Mouse (Mus musculus) MN1 (cell line): ENCODE measurements around the gene L2hgdh.

Source experiments
- DNase-seq: peaks from one replicate; pipeline ENCODE4 v3.0.0-alpha.2; 2016; ENCODE audit warnings: low spot score

Gene L2hgdh

DNA sequence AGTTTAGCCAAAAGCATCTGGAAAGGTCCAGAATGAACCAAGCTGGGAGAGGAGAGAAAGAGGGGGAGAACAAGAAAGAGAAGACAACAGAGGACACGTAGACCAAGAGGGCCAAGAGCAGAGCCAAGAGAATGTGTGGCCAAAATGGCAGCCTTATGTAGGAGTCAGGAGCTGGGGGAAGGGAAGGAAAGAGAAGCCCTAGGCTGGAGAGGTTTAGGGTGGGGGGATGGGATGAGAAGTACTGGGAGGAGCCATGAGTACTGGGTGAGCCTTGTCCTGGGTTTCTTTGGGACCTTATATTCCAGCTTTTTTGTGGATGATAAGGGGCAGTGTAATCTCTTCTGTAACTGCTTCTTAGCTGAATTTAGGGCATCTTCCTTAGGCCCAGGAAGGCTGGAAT lies 4.6 kb upstream of the L2hgdh start:
- DNase-seq: no peak

GRCm38 (mm10) chr12:69724018-69724710 lies 509 bp downstream of the L2hgdh start:
- DNase-seq: peak; percentile 37

- no peak for DNase-seq
These were observed 1.3 kb downstream of the L2hgdh start for GRCm38 (mm10) chr12:69723376-69723775.

DNA sequence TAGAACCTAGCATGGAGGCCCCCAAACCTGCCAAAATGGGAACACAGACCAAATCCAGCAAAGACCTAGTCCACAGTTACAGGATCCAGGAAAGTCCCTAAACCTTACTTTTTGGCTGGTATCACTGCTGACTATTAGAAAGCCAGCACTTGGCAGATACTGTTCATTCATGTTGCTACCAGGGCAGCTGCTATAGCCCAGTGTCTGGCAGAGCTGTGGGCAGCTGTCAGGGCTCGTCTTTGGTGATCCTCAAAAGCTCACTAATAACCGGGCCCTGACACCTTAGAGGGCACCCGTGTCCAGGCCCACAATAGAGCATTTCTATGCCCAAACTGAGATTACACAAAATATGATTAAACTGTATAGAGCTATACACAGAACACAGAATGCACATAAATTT lies 1.8 kb downstream of the L2hgdh start:
- DNase-seq: no peak

DNA sequence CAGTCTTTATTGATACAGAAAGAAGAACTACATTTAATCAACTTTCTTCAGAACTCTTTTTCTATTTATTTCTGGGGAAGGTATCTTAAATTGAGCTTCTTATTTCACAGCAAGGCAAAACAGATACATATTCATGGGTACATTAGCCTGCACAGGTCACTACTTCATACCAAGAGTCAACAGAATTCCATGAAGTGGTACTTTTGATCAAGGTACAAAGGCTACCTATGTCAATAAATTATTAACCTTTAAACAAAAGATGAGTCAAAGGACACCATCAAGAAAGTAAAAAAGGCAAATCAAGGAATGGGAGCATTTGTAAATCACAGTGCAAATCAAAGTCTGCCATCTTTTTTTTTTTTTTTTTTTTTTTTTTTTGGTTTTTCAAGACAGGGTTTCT lies 11.0 kb downstream of the L2hgdh start:
- no peak for DNase-seq

DNA sequence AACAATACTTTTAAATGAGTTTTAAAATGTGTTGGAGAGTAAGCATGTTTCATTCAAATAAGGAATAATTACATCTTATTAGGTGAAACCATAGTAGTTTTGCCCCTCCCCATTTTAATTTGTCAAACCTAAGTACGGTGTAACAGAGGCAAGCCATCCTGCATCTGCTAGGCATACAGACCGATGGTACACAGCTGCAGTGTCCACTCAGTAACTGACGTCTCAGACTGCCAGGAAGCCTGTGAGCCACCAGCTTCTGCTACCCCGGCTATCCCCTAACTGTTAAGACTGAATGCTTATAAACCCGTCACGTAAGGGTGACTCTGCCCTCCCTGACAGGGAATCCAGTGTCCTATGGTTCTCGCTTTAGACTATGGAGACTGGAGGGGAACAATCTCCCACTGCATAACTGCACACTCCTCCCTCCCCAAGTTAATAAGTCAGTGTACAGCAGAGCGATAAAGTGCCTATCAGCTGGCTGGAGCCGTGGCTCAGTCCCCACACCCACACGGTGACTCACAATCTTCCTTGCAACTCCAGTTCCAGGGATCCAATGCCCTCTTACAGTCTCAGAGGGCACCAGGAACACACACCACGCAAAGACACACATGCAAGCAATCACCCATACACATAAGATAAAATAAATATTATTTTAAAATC lies 19.7 kb downstream of the L2hgdh start:
- no peak for DNase-seq

GRCm38 (mm10) chr12:69698352-69698751 lies 26.3 kb downstream of the L2hgdh start:
- DNase-seq: no peak

DNA sequence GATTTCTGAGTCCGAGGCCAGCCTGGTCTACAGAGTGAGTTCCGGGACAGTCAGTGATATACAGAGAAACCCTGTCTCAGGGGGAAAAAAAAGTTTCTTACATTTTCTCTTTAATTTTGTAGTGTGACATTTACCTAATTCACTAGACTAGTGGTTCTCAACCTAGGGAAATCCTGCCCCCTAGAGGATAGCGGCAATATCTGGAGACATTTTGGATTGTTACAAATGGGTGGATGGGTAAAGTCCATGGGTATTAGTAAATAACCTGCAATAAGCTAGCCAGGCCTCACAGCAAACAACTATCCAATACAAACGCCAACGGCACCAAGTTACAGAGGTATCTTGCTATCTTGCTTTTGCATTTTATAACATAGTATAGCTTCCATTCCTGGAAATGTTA lies 27.9 kb downstream of the L2hgdh start:
- peak; percentile 65 for DNase-seq

DNA sequence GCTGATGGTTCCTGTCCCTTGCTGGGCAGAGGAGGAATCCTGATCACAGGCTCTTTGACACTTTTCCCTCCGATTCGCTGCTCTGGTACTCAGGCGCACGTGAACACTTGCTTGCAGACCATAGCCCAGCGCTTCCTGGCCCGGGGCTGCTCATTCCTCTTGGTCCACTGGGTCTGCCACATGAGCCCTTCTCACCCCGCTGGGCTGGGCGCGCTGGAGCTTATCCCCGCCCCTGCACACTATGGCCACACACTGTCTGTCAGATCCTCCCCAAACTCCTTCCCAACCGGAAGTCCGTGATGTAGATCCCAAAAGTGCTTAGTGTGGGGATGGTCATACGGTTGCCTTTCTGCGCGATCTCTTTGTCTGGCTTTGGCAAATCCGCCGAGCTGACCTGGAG lies 31.2 kb downstream of the L2hgdh start:
- no peak for DNase-seq

DNA sequence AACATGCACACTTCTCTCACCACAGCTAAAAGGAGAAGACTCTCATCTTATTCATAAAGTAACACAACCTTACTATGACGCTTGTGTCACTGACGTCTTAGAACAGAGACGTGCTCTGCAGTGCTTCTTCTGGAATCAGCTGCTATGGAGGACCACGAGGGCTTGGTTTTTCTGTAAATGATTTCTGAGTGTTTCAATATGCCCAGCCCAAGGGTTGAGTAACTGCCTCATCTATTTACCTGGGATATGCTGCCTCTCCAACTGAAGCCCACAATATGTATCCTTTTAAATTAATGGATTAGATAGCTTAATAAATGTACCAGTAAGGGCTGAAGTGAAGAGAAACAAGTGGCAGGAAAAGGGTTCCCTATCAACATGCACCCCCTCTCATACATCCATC lies 34.0 kb downstream of the L2hgdh start:
- no peak for DNase-seq

- no peak for DNase-seq
These were observed 35.6 kb downstream of the L2hgdh start for GRCm38 (mm10) chr12:69689094-69689493.

DNA sequence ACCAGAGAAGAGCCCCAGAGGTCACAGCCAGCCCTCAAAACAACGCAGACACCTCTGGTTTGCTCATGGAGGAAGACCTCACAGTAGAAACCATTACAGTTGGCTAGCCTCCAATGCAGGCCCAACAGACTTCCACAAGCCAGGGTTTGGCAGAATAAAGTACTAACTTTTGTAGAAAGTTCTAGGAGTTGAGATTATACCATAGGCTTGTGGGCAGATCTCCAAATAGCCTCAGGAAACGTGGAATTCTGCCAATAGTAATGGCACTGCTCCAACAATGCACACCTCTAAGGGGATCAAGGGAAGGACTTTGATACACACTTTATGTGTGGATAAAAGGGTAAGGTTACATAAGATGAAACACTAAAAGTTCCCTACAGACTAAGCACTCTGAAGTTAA lies 36.3 kb downstream of the L2hgdh start:
- DNase-seq: no peak

GRCm38 (mm10) chr12:69683537-69683936 lies 41.1 kb downstream of the L2hgdh start:
- DNase-seq: peak; percentile 92

DNA sequence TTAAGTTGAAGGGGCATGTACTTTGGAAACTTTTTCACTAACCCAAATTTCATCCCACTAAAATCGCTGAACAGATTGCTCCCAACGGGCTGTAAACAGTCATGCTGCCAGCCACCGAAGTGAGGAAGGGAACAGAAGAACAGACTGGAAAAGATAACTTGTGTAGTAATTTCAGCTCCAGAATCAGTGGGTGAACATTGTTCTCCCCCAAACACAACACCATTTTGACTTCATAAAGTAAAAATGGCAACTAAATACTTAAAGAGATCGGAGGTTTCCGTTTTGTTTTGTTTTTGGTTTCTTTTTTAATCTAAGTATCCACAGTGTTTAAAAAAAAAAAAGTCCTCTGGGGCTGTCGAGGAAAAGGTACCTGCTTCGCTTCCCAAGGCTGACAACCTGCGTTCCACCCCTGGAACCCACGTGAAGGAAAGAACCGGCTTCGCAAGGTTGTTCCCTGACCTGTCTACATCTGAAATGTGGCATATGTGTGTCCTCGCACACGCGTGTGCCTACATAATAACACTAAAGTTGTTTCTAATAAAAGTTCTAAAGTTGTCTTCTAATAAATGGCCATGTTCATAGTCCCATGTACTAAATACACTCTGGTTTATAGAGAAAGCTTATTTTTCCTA lies 41.8 kb downstream of the L2hgdh start:
- peak; percentile 29 for DNase-seq

DNA sequence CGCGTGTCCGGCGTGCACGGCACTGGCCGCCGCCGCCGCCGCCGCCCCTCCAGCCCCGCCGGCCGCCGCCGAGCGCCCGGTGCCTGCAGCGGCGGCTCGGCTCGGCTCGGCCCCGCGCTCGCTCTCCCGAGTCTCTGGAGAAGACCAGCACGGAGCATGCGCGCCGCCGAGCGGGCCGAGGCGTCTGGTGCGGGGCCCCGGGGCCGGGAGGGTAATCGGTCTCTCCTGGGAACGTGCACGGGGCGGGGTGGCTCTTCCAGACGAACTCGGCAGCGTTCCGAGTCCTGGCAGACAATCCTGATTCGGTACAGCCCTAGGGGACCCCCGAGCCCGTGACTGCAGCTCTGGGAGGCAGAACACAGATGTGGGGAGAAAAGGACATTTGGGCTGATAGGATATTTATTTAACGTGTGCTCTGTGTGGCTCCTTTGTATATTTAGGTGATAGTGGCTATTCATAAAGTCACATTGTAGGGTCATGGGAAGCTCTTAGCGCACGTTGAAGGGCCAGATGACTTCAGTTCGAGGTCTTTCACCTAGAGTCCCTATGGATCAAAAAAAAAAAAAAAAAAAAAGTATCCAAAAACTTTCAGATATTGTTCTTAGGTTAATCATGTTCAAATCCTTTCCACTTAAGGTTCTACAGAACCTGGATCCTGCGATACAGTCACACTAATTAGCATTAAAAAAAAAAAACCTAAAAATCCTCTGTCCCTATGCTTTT lies 42.4 kb downstream of the L2hgdh start:
- DNase-seq: peak; percentile 94

DNA sequence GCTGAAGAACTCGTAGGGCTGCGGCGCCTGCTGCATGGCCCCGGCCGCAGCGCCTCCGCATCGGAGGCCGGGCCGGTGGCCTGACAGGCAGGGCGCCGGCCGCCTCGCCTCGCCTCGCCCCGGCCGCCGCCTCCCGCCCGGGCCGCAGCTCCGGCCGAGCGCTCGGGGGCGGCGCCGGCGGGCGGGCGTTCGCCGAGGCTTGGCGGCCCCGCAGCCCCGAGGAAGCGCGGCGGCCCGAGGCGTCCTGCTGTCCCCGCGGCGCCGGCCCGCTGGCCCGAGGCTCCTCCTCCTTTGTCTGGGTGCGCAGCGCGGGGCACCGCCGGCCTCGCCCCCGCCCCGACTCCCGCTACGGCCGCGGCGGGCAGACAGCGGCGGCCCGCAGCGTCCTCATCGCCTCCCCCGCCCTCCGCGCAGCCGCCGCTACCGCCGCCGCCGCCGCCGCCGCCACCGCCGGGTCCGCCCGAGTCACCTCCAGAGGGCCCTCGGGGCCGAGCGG lies 43.1 kb downstream of the L2hgdh start, which contains the start of gene Sos2:
TSS of gene Sos2 (minus strand) at position 287 of the 496 bp plus-strand sequence.
- DNase-seq: no peak

DNA sequence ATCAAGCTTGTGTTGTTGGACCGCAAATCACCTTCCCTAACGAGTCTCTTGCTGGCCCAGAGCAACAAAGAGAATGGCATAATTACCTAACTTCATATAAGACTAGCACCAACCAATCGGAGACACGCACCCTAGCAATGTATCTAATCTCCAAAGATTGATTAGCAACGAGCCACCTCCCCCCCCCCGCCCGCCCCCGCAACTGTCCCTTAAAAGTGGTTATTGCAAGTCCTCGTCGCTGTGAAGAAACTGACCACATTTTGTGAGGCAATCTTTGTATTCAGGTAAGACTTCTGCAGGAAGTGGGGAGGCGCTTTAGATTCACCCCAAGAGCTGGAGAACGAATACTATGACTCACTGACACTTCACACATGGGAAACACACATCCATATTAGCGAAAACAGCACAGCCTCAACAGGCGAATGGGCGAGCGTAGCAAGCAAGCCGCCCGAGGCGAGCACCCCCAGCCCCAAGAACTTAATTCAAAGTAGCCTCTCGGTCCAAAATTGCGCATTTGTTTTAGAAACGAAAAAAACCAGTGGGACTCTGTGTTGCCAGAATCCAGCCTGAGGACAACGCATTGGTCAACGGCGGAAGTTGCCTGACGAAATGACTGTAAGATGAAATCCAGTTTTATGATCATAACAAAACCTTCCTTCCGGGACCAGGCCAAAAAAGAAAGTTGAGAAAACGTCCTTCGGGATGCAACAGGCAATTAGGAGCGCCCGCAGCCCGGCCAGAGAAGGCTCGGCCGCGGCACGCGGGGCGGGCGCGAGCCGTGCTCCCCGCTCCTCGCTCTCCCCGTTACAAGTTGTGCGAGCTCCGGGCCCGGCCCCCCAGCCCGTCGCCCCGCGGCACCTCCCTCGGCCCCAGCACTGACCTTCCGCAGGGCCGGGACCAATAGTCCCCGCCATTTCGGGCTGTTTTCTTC lies 43.8 kb downstream of the L2hgdh start:
- peak; percentile 65 for DNase-seq

- no peak for DNase-seq
These were observed 48.5 kb downstream of the L2hgdh start for GRCm38 (mm10) chr12:69676157-69676556.

- no peak for DNase-seq
These were observed 49.8 kb downstream of the L2hgdh start for GRCm38 (mm10) chr12:69674576-69675537.

- peak; percentile 16 for DNase-seq
These were observed 50.5 kb downstream of the L2hgdh start for GRCm38 (mm10) chr12:69674176-69674575.
